Mouse (Mus musculus) gastrocnemius, postnatal 14 days (tissue): ENCODE results near the gene Drd4. TPM values are rescaled to one million over a fixed set of nuclear protein-coding genes. Genes with fewer than 3 reads are reported as not detected.
"Not testable (repeated sequence)": the region's sequence is repeated elsewhere in the genome, so short reads cannot be mapped to it uniquely, and the experiment has no call there.

Source experiments
- DNase-seq: peaks from one replicate; pipeline ENCODE4 v3.0.0; 2021; ENCODE audit warnings: mixed read lengths
- intact Hi-C: fragments of 180-260 bp; cut with DNase I; formaldehyde crosslinking; loops from one replicate; pipeline ENCODE4 v1.15.1; 2025; ENCODE audit warnings: low total_unique reads
- long read RNA-seq, 2 experiments: library from polyadenylated mRNA; stranded (forward); transcript quantifications; one replicate each; pipeline ENCODE4 v2.0.0; 2021
- total RNA-seq, 2 experiments: library from RNA; stranded (reverse); gene quantifications; 2 replicates each; pipeline ENCODE4 v1.2.3; 2021

Gene Drd4
- total RNA-seq, result under 1 TPM; 0.31 to 0.33 TPM
- long read RNA-seq, experiment 1, partial matches to known transcripts, result 0 of 1 reads
- long read RNA-seq, experiment 1, other reads (novel, unspliced or antisense), result 0 of 1 reads
- long read RNA-seq, experiment 2, partial matches to known transcripts, result 0 of 3 reads
- long read RNA-seq, experiment 2, other reads (novel, unspliced or antisense), result 1 of 3 reads

DNA sequence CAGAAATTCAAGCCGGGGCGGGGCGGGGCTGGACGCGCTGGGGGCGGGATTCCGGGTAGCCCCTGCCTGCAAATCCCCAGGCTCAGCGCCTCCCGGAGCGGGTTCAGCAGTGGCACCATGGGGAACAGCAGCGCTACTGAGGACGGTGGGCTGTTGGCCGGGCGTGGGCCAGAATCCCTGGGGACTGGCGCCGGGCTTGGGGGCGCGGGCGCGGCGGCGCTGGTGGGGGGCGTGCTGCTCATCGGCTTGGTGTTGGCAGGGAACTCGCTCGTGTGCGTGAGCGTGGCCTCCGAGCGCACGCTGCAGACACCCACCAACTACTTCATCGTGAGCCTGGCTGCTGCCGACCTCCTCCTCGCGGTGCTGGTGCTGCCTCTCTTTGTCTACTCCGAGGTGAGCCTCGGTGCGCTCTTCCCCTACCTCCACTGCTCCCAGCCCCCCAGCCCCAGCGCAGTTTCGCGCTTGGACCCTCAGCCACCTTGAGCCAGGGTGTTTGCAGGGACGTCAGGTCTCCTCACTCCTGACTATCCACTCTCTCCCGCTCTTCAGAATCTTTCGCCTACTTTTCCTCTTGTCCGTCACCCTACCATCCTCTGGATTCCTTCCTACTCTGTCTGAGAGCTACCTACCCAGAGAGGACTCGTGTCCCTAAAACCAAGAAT, at the start of gene Drd4:
Gene Drd4 (plus strand): TSS at position 86 of the 662 bp plus-strand sequence.
- DNase-seq, result no peak
- intact Hi-C loops, result no loop called here

DNA sequence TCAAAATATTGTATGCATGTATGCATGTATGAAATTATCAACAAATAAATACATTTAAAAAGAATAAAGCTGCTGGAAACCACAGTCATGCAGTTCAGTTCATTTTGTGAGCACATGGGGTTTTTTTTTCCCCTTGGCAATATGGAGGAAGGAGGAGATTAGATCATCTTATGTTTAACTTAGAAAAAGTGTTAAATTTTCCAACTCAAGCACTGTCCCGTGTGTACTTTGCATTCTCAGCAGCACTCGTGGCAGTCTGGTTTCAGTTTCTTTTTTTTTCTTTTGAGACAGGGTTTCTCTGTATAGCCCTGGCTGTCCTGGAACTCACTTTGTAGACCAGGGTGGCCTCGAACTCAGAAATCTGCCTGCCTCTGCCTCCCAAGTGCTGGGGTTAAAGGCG, 41.3 kb upstream of the Drd4 start:
- intact Hi-C loops, DNase-seq: not testable (repeated sequence)

DNA sequence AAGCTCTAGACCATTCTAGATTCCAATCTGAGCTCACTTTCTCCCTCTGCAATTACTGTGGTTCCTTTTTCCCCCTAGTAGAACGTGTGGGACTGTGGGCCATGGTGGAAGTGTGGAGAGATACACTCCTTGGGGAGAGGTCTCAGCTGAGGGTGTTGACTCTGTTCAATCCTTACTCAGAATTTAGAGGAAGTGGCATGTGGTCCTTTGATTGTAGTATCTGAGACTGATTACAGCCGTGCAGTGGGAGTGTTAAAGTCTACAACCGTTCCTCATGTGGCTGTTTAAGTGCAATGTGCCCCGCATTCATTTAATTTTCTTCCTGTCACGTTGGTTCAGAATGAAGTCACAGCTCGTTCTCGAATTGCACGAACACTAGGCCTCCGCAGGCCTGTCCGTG, 35.6 kb upstream of the Drd4 start:
- intact Hi-C loops, result no loop called here

DNA sequence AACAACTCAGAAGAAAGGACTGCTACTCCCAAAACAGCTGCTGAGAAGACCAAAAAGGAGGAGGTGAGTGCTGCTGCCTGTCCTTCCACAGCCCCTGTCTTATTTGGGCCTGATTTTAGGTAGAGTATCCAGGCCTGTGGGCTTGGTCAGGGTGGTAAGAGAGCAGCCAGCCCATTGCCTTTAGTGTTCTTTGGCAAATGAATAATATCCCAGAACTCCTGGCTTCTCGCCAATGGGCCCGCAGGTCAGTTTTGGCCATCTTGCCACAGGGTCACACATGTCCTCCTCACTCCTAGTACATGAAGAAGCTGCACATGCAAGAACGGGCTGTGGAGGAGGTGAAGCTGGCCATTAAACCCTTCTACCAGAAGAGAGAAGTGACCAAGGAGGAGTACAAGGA, 30.3 kb upstream of the Drd4 start:
- no peak for DNase-seq
- intact Hi-C loops, result loop anchor here (5.0 kb wide), 1 partner anchor 101 kb away; no protein-coding TSS in a partner anchor

More for the DNA sequence above, 35.6 kb upstream of the Drd4 start:
- no peak for DNase-seq

DNA sequence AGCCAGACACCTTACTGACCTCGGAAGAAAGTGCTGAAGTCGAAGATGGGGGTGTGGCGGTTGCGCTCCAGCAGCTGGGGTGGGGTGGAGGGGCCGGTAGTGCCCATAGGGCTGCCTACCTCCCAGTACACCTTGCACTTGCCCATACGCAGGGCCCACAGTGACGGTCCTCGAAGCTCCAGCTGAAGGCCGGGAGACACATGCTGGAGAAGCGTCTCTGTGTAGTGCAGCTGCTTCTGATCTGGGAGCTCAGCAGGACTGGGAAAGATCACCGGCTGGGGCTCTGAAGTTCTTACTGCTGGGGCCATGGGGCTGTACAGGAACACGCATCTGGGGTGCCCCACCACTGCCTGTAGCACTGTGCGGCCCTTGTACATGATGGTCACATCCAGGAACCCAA, 28.2 kb upstream of the Drd4 start:
- intact Hi-C loops, result loop anchor here (5.0 kb wide), 1 partner anchor 99 kb away; no protein-coding TSS in a partner anchor

DNA sequence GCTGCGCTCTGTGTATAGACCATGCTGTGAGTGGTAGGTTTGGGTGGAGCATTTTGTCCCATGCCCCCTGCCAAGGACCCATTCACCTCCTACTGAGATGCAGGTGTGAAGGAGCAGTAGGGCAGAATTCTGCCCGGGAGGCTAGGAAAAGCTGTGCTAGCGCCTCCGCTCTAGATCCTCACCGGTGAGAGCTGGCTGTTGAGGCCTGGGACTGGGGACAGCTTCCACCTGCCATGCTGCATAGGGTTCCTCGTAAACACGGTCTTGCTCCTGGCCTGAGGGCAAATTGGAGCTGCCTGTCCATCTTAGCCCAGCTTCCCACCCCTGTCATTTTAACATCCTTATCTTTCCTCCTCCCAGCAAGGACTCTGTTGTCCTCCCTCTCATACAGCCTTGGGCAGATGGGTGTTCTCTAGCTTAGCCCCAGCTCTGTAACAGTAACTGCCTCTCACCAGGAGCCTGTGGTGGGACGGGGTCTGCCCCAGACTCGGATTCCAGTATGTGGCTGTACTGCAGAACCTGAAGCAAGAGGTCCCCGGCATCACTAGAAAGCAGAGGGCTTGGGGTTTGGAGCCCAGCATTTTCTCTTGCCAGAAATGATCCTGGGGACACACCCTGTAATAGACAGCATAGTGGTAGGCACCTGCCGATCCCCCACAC, 27.6 kb upstream of the Drd4 start:
- intact Hi-C loops, result loop anchor here (5.0 kb wide), 1 partner anchor 98 kb away; no protein-coding TSS in a partner anchor
- DNase-seq, result no peak

More for the DNA sequence above, 28.2 kb upstream of the Drd4 start:
- DNase-seq, result no peak

DNA sequence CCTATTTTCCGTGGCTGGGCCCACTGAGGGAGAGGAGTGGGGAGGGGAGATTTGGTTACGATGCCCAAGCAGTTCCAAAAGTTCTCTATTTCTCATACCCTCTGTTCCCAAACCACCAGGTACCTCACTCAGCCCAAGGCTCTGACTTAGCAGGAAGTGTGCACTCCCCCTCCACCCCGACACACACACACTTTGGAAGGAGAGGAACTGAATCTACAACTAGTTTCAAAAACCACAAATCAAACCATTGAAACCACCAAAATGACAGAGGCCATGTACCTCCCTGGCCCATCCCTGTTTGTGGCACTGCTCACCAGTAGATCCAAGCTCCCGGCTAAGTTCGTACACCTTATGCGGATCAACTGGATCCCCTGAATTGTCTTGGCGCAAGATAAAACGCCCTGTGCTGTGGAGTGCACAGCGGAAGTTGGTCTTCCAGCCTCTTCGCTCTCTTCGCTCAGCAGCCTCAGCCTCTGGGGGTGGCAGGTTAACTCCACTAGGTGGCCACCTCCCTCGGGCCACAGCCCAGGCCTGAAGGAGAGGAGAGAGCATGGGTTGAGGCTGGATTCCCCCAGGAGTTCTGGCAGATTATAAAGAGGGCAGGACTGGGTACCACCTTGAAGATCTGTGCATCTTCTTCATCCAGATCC, 26.9 kb upstream of the Drd4 start:
- DNase-seq, result peak; percentile 37
- intact Hi-C loops, result loop anchor here (5.0 kb wide), 1 partner anchor 97 kb away; no protein-coding TSS in a partner anchor

DNA sequence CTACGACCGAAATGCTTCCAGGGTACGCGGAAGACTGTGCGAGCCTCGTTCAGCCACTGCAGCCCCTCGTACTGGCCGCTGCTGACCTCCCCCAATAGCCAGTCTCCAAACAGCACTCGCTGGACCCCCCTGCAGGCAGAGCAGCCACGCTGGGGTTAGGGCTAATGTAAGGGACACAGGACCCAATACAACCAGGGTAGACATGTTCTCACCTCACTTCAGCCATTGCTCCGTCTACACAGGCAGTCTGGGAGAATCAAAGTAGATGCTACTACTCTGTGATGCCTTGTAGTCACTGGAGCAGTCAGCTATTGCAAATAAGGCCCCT, 26.4 kb upstream of the Drd4 start:
- no peak for DNase-seq
- intact Hi-C loops, result no loop called here

DNA sequence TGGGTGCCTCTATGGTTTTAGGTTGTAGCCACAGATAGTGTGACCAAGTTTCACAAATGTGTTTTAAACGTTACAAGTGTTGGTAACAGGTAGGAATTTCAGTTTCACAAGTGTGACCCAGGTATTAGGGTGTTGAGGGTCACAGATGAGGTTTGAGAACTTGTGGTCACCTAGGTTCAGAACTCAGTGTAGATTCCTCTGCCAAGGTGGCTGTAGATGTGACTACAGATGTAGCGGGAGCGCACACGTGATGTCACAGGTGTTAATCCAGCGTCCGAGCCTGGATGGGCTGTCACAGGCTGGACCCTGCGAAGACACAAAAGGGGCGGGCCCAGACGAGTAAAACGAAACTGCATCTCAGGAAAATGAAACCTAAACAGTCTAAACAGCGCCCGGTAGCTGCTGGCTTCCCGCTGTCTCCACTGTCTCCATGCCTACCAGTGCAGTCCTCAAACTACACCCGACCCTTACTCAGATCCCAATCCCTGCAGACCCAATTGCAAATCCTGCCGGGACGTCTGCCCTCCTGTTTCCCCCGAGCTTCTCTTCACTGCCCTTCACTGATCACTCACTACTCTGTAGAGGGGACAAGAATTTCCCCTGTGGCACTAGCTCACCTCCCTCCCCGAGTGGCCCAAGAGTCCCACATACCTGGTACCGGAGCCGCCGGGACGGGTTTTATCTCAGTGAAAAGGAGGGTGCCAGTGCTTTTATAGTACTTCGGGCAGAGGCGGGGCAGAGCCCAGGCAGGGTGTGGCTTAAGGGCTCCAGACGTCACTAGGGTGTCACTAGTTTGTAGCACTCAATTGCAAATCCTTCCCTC, 25.9 kb upstream of the Drd4 start, which contains the start of gene Irf7:
Gene Irf7 (minus strand): TSS at position 743 of the 823 bp plus-strand sequence.
- peak; percentile 50 for DNase-seq
- intact Hi-C loops, result no loop called here

DNA sequence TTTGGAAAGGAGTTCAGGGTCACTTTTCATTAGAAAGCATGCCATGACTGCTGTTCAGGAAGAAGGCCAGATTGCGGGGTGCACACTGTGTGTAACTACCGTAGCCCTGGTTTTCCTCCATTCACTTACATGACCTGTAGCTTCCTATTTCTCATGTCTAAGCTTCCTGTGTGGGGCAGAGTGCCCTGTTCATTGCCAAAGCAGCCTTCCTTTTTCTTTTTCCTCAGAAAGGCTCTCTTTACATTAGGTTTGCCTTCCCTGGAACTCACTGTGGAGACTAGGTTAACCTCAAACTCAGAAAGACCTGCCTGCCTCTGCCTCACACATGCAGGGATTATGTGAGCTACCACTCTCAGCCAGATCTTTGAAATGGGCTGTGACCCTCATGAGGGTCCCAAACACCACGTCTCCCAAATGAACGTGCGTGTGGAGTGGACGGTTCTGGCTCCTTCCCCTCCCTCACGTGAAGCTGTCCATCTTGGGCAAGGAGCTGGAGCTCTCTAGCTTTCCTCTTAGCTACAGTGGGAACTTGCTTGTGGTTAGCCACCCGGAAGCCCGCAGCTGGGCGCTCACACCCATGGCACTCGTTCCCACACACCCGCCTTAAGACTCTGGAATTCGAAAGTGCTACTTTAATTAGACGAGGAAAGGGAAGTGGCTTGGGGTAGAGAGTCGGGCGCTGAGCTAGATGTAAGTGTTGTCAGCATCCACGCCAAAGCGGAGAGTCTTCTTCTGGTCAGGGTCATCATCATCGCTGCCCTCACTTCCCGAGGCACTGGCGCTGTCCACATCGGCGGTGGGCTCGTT, 23.1 kb upstream of the Drd4 start:
- no peak for DNase-seq
- intact Hi-C loops, result no loop called here

DNA sequence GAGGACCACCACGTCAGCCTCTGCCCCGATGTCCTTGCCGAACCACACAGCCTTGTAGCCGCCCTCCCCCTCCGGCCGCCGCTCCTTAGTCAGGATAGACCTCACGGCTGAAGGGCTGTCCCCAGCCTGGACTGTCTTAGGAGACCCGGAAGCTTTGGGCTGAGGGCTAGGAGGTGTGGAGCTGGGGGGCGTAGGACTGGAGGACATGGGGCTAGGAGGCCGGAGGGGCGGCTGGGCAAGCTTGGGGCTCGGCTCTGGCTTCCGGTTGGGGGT, 22.6 kb upstream of the Drd4 start:
- no peak for DNase-seq
- intact Hi-C loops, result no loop called here

DNA sequence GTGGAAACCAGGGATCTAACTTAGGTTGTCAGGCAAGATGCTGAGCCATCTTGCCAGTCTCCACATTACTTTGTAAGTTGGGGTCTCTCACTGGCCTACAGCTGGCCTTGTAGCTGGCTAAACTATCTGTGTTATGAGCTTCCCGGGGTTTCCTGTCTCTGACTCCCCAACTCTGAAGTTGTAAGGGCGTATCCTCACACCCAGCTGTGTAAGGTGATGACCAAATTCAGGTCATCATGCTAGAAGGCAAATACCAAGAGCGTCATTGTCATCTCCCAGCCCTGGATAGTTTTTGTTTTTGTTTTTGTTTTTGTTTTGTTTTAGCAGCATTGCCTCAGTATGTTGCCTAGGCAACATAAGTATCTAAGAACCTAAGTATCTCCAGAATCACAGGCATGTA, 21.2 kb upstream of the Drd4 start:
- DNase-seq, result no peak
- intact Hi-C loops, result no loop called here

DNA sequence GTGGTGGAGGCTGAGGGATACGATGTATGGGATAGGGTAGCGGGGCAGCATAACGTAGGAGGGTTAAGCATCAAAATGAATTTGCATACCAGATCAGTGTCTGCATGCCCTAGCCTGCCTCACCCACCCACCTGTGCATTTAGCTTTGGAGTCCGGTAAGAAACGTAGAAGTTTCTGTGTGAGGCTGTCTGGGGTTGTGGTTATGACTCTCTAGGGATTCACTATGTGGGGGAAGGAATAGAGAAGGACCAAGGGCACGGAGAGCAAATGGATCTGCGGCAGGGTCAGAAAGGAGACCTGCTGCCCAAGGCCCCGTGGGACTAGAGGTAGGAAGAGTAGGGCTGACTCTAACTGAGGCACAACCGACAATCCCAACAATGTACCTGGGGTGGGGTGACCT, 16.4 kb upstream of the Drd4 start:
- intact Hi-C loops, result no loop called here
- DNase-seq, result no peak

DNA sequence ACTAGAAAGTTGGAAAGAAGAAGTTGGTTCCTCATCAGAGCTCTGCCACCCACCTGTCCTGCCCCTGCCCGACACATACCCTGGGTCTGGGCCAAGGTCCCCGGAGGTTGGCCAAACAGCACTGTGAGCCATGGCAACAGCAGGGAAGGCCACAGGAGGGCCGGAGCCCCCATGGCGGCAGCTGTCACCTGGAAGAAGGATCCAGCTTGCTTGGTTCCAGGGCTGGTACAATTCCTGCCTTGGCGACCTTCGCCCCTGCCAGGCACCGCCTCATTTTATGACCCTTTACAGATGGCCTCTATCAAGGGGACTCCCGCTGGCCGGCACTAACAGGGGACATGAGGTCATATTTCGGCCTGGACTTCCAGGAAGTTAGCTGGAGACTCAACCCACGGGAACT, 15.3 kb upstream of the Drd4 start, which contains the start of gene Cdhr5:
Gene Cdhr5 (minus strand): TSS at position 241 of the 400 bp plus-strand sequence.
- DNase-seq, result no peak
- intact Hi-C loops, result no loop called here

DNA sequence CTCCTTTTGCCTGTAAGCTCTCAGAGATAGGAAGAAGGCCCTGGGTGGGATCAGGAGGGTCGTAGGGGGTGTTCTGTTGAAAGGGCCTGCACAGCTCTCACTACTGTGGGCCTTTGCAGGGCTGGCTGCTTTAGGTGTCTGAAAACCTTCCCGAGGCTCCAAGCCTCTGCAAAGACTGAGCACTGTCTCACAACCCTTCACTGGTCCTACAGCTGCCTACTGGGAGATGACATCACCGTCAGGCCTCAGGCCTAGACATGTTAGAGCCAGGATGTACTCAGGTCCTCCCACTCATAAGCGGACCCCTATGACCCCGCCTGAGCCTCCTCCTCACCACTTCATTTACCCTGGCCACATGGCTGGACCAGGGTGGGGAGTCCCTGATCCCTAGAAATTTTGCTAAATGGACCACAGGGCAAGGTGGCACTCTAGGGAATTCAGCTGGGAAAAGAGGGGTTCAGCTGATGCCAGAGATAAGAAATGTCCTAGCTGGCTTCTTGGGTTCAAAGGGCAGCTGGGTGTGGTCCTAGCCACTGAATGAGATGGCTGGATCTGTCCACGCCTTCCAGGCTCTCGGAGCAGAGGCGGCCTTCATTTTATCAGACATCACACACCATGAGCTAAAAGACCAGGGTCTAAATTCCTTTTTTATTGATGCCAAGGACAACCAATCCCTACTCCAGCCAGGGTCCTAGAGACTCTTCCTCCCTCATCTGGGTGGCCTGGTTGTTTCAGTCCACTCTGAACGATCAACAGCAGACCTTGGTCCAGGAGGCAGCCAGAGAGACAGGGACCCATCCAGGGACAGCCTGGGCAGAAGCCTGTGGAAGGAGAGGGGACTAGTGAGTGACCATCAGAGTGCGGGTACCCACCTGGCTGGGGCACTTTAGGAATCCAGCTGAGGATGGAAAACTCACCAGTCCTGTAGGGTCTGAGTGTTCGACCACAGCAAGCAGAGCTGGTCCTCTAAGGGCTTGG, 13.8 kb upstream of the Drd4 start:
- DNase-seq, result no peak
- intact Hi-C loops, result no loop called here

DNA sequence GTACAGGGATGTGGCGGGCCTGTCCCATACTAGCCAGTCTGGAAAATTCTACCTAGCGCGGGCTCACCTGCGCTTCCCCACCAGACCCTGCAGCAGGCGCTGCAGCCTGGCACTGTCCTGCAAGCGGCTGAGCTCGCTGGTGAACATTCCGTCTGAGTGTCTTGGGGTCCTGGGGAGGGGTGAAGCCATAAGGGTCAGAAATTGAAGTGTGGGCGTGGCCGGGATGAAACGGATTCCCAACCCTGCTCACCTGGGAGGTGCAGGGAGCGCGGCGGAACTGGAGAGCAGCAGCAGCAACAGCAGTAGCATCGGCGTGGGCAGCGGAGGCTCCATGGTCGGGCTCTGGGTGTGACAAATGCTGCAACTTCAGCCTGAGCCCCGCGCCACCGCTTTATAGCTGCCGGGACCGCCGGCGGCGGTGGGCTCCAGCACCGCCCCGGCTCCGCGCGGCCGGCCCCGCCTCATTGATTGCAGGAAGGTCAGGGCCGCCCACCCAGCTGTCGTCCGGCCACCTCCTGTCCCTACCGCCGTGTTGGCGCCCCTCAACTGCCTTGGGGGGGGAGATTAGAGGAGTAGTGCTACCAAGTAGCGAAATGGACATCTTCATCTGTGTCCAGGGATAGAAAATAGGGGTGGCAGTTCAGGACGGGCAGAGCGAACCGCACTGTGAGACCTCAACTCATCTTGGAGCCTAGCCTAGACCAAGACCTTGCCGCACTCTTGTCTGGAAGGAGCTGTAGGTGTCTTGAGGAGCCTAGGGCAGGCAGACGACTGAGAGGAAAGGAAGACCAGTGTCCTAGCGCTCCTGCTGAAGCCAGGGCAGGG, 12.8 kb upstream of the Drd4 start, which contains the start of gene Sct:
Gene Sct (minus strand): TSS at position 368 of the 825 bp plus-strand sequence.
- intact Hi-C loops, result no loop called here
- no peak for DNase-seq

DNA sequence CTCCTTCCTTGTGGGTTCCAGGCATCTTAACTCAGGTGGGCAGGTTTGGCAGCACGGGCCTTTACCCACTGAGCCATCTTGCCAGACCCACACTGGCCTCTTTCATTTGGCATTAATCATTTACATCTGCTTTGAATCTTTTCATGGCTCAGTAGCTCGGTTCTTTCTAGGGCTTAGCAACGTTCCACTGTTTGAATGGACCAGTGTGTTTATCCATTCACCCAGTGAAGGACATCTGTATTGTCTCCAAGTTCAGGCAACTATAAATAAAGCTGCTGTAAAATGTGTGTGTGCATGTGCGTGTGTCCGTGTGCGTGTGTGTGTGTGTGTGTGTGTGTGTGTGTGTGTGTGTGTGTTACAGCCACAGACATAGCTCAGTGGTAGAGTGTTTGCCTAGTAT, 10.4 kb upstream of the Drd4 start:
- DNase-seq, result no peak
- intact Hi-C loops, result no loop called here
